Mouse (Mus musculus) heart, adult 11 months (tissue): ENCODE measurements at regions not wholly inside any gene's neighbourhood (a gene's known extent, or its start where the extent isn't known, plus 50 kb on each side); places are given as distances from the start of the nearest gene placed in this dataset.
"Not testable (repeated sequence)": the region's sequence is repeated elsewhere in the genome, so short reads cannot be mapped to it uniquely, and the experiment has no call there.

Experiments used
- DNase-seq: peaks from one replicate; pipeline ENCODE4 v3.0.0; 2022

GRCm38 (mm10) chr11:26826194-26826593, 232.4 kb upstream of the Vrk2 start:
- DNase-seq: no peak

DNA sequence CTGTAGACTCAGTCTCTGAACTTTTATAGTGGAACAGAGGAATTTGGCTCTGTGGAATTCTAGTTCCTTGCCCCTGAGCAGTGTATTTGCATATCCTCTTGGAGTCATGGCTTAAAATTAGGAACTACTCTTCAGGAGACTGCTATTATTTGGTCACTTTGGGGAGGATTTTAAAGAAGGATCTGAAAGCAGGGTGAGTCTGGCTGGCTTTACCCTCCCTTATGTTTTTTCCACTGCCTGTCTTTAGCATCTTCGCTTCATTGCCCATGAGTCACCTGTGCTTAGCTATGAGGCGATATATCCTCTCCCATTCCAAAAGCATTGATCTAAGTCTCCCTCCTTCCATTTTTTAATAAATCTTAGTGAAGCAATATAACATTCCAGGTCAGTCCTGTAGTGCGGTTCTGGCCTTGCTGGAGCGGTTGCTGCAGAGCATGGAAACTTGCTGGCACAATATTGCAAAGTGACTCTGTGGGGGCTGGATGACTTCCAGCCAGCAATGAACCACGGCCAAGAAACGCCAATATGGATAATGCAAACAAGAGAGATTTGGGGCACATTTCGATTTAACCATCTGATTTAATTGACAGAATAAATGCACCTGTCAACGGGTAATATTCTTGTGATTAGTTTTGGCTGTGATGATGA, 230.4 kb upstream of the Vrk2 start:
- no peak for DNase-seq

- DNase-seq: no peak
Observed at GRCm38 (mm10) chr11:26821091-26821490, 227.3 kb upstream of the Vrk2 start.

GRCm38 (mm10) chr11:26817316-26817715, 223.5 kb upstream of the Vrk2 start:
- DNase-seq: no peak

GRCm38 (mm10) chr11:26815104-26815503, 221.3 kb upstream of the Vrk2 start:
- no peak for DNase-seq

- no peak for DNase-seq
Observed at GRCm38 (mm10) chr11:26814601-26815000, 220.8 kb upstream of the Vrk2 start.

GRCm38 (mm10) chr11:26802249-26802941, 208.6 kb upstream of the Vrk2 start:
- no peak for DNase-seq

DNA sequence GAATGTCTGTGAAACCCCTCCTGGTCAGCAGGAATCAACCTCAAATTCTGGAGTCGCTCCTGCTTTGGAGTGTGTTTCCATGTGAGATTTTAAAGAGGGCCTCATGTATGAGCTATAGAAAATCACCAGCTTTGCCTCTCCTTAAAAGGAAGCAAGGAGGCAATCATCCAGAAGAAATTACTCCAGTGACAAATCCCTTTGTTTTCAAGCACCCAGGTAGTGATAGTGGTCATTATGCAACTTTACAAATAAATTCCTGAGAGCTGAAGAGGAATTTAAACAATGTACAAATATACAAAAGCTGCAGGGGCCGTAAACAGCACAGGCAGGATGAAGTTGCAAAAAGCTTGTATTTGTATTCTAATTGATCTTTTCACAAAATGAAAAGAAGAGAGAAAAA, 206.5 kb upstream of the Vrk2 start:
- DNase-seq: no peak

DNA sequence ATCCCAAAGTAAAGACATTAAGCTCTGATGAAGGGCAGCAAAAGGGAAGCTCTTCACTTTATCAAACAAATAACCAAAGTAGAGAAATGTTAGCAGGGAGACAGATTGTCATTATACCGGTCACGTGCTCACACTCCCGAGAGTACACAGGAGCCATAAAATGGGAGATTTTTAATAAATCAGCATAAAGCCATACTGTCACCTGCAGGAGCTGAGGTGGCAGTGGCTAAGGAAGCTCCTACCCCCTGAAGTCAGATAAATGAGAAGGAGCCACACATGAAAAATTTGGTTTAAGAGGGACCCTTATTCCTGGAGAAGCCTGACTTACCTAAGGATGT, 200.8 kb upstream of the Vrk2 start:
- DNase-seq: no peak

GRCm38 (mm10) chr11:26793928-26794628, 200.3 kb upstream of the Vrk2 start:
- DNase-seq: no peak

- no peak for DNase-seq
Observed at GRCm38 (mm10) chr11:26789281-26789680, 195.5 kb upstream of the Vrk2 start.

- no peak for DNase-seq
Observed at GRCm38 (mm10) chr11:26785164-26785563, 191.4 kb upstream of the Vrk2 start.

DNA sequence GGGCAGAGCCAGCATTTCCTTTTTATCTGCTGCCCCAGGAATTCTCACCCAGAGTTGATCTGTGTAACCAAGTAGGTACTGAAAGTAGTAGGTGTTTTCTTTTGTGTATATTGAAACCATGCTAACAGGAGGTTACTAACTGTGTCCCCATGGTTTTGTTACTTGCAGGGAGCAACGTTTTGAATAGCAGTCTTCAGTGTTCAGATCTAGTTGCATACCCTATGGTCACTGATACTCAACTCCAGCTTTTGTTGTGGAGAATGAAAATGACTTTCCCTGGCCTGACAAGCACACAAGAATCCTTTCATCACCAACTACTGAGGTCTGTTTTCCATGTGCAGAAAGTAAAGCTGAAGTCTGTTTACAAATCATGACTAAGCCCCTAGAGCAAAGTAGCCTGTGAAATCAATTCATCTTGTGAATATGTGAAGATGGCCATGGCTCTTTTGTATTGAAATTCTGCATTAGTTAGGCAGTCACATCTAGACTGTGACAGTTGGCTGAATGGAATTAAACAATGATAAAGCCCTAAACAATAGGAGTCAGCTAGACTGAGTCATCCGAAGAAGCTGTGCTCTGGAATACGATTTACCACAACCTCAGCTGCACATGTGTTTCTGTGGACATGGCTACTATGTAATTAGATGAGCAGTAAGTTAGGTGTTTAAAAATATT, 179.5 kb upstream of the Vrk2 start:
- no peak for DNase-seq

DNA sequence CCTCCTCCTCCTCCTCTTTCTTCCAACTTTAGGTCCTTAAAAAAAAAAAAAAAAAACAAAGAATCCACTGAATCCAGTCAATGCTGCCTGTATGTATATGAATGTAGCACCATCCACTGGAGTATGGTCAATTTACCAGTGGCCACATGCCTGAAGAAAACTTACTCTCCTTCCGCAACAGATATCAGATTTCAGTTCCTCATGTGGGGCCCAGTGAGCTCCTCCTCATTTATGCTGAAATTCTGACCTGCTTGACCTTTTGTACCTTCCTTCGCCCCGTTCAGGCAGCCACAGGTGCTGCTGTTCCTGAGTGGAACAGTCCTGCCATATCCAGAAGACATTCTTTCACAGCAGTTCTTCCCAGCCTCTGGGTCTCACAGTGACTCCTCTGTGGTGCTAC, 161.8 kb upstream of the Vrk2 start:
- DNase-seq: no peak

DNA sequence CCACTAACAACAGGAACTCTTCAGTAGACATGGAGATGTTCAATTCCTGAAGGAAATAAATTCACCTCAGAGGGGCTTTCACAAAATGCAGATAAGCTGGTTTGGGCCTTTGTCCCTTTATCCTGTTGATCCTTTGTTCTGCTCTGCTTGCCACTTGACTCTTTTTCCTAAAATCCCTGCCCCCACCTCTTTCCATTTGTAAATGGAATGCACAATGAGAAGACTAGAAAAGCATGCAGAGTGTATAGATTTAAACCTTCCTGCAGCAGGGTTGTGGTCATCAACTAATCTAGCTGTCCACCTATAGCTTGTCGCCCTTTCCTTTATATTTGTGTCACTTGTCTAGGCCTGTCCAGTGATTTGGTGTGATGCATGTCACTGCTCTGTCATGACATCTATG, 159.8 kb upstream of the Vrk2 start:
- DNase-seq: no peak

DNA sequence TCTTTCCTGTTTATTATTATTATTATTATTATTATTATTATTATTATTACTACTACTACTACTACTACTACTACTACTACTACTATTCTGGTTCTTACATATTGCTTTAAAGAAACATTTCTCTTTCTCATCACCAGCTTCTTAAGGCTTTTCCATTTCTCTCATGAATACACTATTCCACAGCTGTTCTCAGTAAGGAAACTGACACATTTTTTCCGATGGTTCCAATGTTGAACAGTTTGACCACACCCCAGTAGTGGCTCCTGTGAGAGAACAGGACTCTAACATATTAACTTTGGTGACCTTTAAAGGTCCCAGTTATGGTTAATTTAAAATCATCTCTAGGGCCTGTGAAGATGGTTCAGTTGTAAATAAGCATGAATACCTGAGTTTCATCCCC, 148.4 kb upstream of the Vrk2 start:
- no peak for DNase-seq

DNA sequence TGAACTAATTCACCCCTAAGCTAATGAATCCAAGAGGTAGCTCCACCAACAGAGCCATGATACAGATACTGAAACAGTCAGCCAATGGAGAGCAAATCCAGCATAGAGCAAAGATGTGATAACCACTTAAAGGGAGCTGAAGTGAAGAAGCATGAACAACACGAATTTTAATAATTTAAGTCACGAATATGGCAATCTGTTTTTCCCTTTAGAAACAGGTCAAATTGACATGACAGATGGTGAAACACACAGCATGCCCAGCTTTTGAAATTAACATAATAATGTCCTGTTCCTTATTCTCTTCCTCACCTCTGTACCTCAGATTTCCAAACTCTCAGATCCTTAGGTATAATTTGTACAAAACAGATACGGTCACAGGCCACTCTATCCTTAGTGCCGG, 145.9 kb upstream of the Vrk2 start:
- no peak for DNase-seq

- no peak for DNase-seq
Observed at GRCm38 (mm10) chr11:26726969-26727368, 133.2 kb upstream of the Vrk2 start.

DNA sequence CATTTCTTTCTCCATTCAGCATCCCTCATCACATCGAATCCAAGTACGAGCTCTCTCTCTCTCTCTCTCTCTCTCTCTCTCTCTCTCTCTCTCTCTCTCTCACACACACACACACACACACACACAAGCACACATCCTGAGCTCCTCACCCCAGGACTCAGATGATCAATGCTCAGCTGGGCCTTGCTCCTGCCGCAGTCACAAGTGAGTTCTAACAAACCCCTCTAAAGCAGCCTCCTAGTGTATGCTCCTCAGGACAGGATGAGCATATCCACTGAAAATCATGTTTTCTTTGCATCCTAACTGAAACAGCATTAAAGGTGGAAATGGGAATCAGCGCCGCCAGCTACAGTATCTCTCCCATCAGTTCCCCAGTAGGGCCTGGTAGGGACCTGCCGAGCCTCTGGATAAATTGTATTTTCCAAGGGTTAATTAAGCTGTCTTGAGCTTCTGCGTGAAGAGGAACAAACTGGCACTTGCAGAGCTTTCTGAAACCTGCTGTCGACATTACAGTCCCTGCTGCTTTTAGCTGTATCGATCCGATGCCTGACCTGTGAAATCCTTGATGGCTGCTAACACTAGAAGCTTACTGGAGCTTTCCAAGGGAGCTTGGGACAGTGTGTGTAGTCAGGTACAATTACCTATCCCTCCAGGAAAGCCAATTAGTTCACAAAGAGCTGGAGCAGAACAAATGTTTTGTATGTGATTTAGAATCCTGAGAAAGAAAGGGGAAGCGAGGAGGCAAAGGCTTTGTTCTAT, 131.3 kb upstream of the Vrk2 start:
- no peak for DNase-seq

DNA sequence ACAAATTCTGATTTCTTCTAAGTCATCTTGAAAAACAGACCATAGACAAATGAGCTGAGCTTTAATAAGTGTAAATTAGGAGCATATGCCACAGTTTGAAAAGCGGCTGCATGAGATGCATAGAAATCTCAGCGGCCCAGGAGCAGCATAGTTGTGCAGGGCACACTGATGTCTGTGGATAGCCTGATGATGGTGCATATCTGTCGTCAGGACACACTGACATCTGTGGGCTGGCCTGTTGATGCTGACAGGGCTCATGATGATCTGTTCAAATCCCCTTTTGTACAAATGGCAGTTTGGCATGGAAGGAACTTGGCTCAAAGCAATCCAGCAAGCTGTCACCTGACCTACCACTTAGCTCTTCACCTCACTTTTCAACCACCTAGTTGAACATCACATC, 128.5 kb upstream of the Vrk2 start:
- DNase-seq: no peak

- DNase-seq: no peak
Observed at GRCm38 (mm10) chr11:26721173-26721572, 127.4 kb upstream of the Vrk2 start.

- not testable (repeated sequence) for DNase-seq
Observed at GRCm38 (mm10) chr11:26711237-26711636, 117.4 kb upstream of the Vrk2 start.

GRCm38 (mm10) chr11:26708636-26709035, 114.8 kb upstream of the Vrk2 start:
- no peak for DNase-seq
